Mouse (Mus musculus) liver, adult 2 months (tissue): ENCODE measurements around the gene Trem1. TPM values are rescaled to one million over a fixed set of nuclear protein-coding genes. Genes with fewer than 3 reads are reported as not detected.

ENCODE experiments used
- DNase-seq: peaks from one replicate; pipeline ENCODE4 v3.0.0-alpha.2; 2011; ENCODE audit warnings: low read depth, low spot score; ENCODE audit errors: extremely low read depth
- H3K27ac ChIP-seq: fragments of 200-500 bp; replicated peaks from 2 replicates; pipeline ENCODE4 v1.5.1; 2012; ENCODE audit warnings: low read depth, mild to moderate bottlenecking, control low read depth, inconsistent platforms, low read length; ENCODE audit not compliant: insufficient read depth
- H3K27me3 ChIP-seq: fragments of 200-500 bp; 2 replicates; pipeline ENCODE4 v1.6.1; 2012; ENCODE audit warnings: mild to moderate bottlenecking, moderate library complexity, low read length, inconsistent platforms; ENCODE audit not compliant: control insufficient read depth, insufficient read depth
- H3K36me3 ChIP-seq: fragments of 200-500 bp; 2 replicates; pipeline ENCODE4 v1.6.1; 2012; ENCODE audit warnings: low read length, inconsistent platforms; ENCODE audit not compliant: control insufficient read depth, insufficient read depth
- H3K4me1 ChIP-seq: fragments of 200-500 bp; 2 replicates; pipeline ENCODE4 v1.6.1; 2011; ENCODE audit warnings: low read length; ENCODE audit not compliant: control insufficient read depth, insufficient read depth
- H3K4me3 ChIP-seq: fragments of 200-500 bp; 2 replicates; pipeline ENCODE4 v1.5.1; 2011; ENCODE audit warnings: low read depth, mild to moderate bottlenecking, control low read depth, low read length, moderate library complexity; ENCODE audit not compliant: insufficient read depth
- H3K79me2 ChIP-seq: fragments of 200-500 bp; 2 replicates; pipeline ENCODE4 v1.6.1; 2012; ENCODE audit warnings: inconsistent platforms, mild to moderate bottlenecking, low read length, moderate library complexity; ENCODE audit not compliant: control insufficient read depth, insufficient read depth
- H3K9ac ChIP-seq: fragments of 200-500 bp; 2 replicates; pipeline ENCODE4 v1.6.1; 2012; ENCODE audit warnings: low read depth, mild to moderate bottlenecking, control low read depth, inconsistent platforms, low read length
- CTCF ChIP-seq: fragments of 200-500 bp; IDR thresholded peaks from 2 replicates; pipeline ENCODE4 v1.5.1; 2011; ENCODE audit warnings: low read depth, low read length, control low read depth
- POLR2A ChIP-seq: fragments of 200-500 bp; IDR thresholded peaks from 2 replicates; pipeline ENCODE4 v1.6.1; 2011; ENCODE audit warnings: low read length, control low read depth; ENCODE audit not compliant: insufficient read depth; ENCODE audit errors: extremely low read depth
- WGBS: fragments of 180-500 bp; shearing (Covaris S2); methylation state at CpG from one replicate; pipeline ENCODE4 v1.1.7; 2018; 5-methylcytosine and 5-hydroxymethylcytosine counted together
- polyA plus RNA-seq: library from polyadenylated mRNA; depleted of rRNA; stranded (reverse); fragments of >200 nt; gene quantifications from 2 replicates; pipeline ENCODE4 v1.2.3, GENCODE M21; 2012
- total RNA-seq: library from RNA; depleted of rRNA; stranded (reverse); fragments of >200 nt; gene quantifications from 2 replicates; pipeline ENCODE4 v1.2.3, GENCODE M21; 2014

The Trem1 gene
- total and polyA plus RNA-seq, 2 experiments: not detected

GRCm38 (mm10) chr17:48278381-48278780, 45.8 kb downstream of the Trem1 start:
- Histone ChIP-seq H3K79me2 (no peaks in the 10 kb centered on the region), H3K27ac (no peak overlapping the region), H3K27me3 (peaks cover 3% of the 10 kb centered on the region; the same call in 1 of the 2 replicates), H3K4me1 (no peaks in the 10 kb centered on the region), H3K4me3 (no peak overlapping the region), H3K9ac (no peak overlapping the region), H3K36me3 (no peaks in the 10 kb centered on the region)
- no peak for TF ChIP-seq CTCF
- no peak for TF ChIP-seq POLR2A
- DNase-seq: no peak

- H3K36me3 ChIP-seq: no peaks in the 10 kb centered on the region
- H3K9ac ChIP-seq: no peak overlapping the region
- no peaks in the 10 kb centered on the region for H3K79me2 ChIP-seq
- H3K27me3 ChIP-seq: peaks cover 3% of the 10 kb centered on the region; the same call in 1 of the 2 replicates
- no peak overlapping the region for H3K27ac ChIP-seq
- WGBS: 78% methylated on average over 4 of the region's 4 CpGs
- DNase-seq: no peak
- no peak for TF ChIP-seq POLR2A
- TF ChIP-seq CTCF: no peak
- H3K4me1 ChIP-seq: no peaks in the 10 kb centered on the region
- H3K4me3 ChIP-seq: no peak overlapping the region
Observed at GRCm38 (mm10) chr17:48279002-48279401, 46.4 kb downstream of the Trem1 start.

DNA sequence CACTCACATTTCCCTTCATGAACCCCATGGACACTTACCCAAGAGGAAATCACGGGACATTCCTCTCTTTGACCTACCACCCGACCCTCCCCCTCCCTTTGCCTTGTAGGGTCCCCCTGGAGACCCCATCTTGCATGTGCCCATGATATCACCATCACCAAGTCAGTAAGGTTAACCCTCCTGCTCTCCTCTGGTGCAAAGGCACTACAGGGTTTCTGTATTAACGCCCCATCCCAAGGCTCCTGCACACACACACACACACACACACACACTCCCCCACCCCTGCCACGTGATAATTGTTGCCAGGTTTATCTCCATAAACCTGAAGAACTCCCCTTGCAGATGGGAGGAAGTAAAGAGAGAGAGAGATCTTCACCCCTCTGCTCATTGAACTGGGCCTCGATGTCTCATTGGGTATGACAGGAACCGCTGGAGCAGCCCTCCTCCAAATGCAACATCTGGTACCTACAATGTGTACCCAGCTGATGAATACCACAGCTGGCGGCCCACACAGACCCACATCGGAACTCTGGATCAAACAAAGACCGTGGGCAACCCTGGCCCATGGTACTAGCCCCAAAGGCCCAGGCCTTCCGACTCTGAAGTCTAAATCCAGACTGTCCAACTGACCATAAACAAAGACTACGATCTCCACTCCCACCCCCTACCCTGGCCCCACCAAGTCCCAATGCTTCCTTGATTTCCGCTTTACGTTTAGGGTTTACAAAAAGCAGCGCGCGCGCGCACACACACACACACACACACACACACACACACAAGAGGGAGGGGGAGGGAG, 48.6 kb downstream of the Trem1 start:
- WGBS: 37% methylated on average over 18 of the region's 18 CpGs
- Histone ChIP-seq H3K36me3 (no peaks in the 10 kb centered on the region), H3K27me3 (peaks cover 3% of the 10 kb centered on the region; the same call in 1 of the 2 replicates), H3K4me3 (no peak overlapping the region), H3K4me1 (no peaks in the 10 kb centered on the region), H3K79me2 (no peaks in the 10 kb centered on the region), H3K9ac (no peak overlapping the region), H3K27ac (no peak overlapping the region)
- no peak for DNase-seq
- TF ChIP-seq POLR2A (no peak), CTCF (no peak)

GRCm38 (mm10) chr17:48281739-48282085, 49.1 kb downstream of the Trem1 start:
- no peak overlapping the region for H3K4me3 ChIP-seq
- DNase-seq: no peak
- no peak overlapping the region for H3K27ac ChIP-seq
- H3K36me3 ChIP-seq: no peaks in the 10 kb centered on the region
- H3K27me3 ChIP-seq: peaks cover 3% of the 10 kb centered on the region; the same call in 1 of the 2 replicates
- H3K79me2 ChIP-seq: no peaks in the 10 kb centered on the region
- WGBS: 12% methylated on average over 3 of the region's 3 CpGs
- H3K4me1 ChIP-seq: no peaks in the 10 kb centered on the region
- no peak overlapping the region for H3K9ac ChIP-seq
- no peak for TF ChIP-seq CTCF
- TF ChIP-seq POLR2A: no peak

GRCm38 (mm10) chr17:48286765-48287164, 54.2 kb downstream of the Trem1 start:
- H3K27me3 ChIP-seq: no peaks in the 10 kb centered on the region
- 52% methylated on average over 1 of the region's 1 CpGs for WGBS
- no peak overlapping the region for H3K9ac ChIP-seq
- DNase-seq: peak; percentile 20
- no peak for TF ChIP-seq POLR2A
- no peak for TF ChIP-seq CTCF
- no peaks in the 10 kb centered on the region for H3K36me3 ChIP-seq
- no peaks in the 10 kb centered on the region for H3K4me1 ChIP-seq
- no peaks in the 10 kb centered on the region for H3K79me2 ChIP-seq
- no peak overlapping the region for H3K27ac ChIP-seq
- H3K4me3 ChIP-seq: no peak overlapping the region

DNA sequence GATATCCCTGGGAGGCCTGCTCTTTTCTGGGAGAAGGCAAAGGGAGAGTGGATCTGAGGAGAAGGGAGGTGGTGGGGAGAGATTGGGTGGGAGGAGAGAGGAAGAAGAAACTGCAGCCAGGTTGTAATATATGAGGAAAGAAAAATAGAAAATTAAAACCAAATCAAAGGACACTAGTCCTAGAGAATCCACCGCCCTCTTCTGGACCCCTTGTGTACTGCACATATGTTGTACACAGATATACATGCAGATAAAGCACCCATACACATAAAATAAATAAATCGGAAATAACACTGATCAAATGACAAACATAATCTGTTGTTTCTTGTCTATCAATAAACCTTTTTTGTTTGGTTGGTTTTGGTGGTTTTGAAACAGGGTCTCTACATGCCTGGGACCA, 54.7 kb downstream of the Trem1 start:
- Histone ChIP-seq H3K27ac (no peak overlapping the region), H3K27me3 (no peaks in the 10 kb centered on the region), H3K79me2 (no peaks in the 10 kb centered on the region), H3K9ac (no peak overlapping the region), H3K4me1 (no peaks in the 10 kb centered on the region), H3K4me3 (no peak overlapping the region), H3K36me3 (no peaks in the 10 kb centered on the region)
- no peak for DNase-seq
- no peak for TF ChIP-seq POLR2A
- TF ChIP-seq CTCF: no peak
- 67% methylated on average over 2 of the region's 2 CpGs for WGBS
